In genomic region chr16:38624303-38624702, GRCm38 (mm10) we compare ENCODE assay signal across 16 mouse cellular contexts.
"Had no signal": no experiment of that assay in that cellular context is flagged by ENCODE, and none has a peak within 500 bp of the region (broad histone marks: within the 10 kb centered on the region; RNA-seq: fewer than 3 reads in every experiment).

No protein-coding gene starts in this region.

- H3K27me3 ChIP-seq: limb, embryonic 15.5 days; neural tube, embryonic 13.5 days had no signal

- ATAC-seq: liver, embryonic 12.5 days; midbrain, embryonic 16.5 days had no signal

- H3K4me1 ChIP-seq: limb, embryonic 15.5 days; liver, embryonic 12.5 days; megakaryocyte, embryonic 14.5 days; neural tube, embryonic 13.5 days had no signal

- H3K27ac ChIP-seq: kidney, postnatal 0 days; limb, embryonic 15.5 days; liver, embryonic 12.5 days; neural tube, embryonic 13.5 days had no signal

- H3K36me3 ChIP-seq: liver, embryonic 12.5 days; neural tube, embryonic 13.5 days had no signal

- H3K4me2 ChIP-seq: limb, embryonic 15.5 days; liver, embryonic 12.5 days; midbrain, embryonic 11.5 days; neural tube, embryonic 13.5 days had no signal

- H3K9me3 ChIP-seq: limb, embryonic 15.5 days; liver, embryonic 12.5 days; megakaryocyte, embryonic 14.5 days; neural tube, embryonic 13.5 days had no signal

- DNase-seq: kidney, adult 9 months; kidney, postnatal 36 days; layer of hippocampus, adult 9-11 months; layer of hippocampus, postnatal 36 days; retina, postnatal 1 day; right cerebral cortex, postnatal 4 days; spleen, adult 18-20 months; thymus, adult 18-20 months; thymus, postnatal 14 days had no signal

- H3K4me3 ChIP-seq: limb, embryonic 15.5 days; liver, embryonic 12.5 days; megakaryocyte, embryonic 14.5 days; neural tube, embryonic 13.5 days had no signal

- H3K9ac ChIP-seq: limb, embryonic 15.5 days; liver, embryonic 12.5 days; neural tube, embryonic 13.5 days had no signal
